Mouse (Mus musculus): Measurements from ENCODE around the gene Wfikkn1. TPM values are rescaled to one million over a fixed set of nuclear protein-coding genes. Genes with fewer than 3 reads are reported as not detected.

Wfikkn1 gene
- polyA plus RNA-seq, 1 experiment from 2014 or later, result 0.42 TPM

DNA sequence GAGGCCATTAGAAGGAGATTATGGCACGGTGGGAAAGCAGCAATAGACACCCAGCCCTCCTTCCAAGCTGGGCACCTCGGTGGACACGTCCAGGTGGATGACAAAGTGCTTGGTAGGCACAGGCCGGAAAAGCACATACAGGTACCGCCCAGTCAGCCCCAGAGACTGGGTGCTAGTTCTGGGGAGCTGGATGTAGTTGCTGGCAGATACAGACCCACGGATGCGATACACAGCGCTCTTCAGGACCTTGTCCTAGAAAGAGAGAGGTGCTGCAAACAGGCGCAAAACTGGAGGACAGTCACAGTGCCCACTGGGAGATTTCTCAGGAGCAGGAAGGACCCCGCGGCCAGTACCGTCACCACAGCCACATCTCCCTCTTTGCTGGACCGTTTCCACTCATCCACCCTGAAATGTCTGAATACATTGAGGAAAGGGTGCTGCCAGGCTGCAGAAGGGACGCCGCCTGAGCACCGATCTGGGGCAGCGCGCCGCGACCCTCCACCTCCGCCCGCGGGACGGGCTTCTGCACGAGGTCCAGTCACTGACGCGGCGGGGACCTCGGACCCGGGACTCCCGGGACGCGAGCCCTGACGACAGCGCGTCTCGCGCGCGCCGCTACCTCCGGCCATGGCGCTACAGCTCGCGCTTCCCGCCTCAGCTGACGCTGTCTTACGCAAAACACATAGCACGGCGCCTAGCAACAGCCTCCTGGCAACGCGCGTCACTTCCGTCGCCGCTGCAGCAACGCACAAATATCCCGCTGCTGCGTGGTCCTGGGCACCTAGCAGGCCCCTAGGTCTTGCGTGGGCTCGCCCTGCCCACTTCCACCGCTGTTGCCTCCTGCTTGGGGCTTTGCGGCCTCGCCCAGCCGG is 19.6 kb downstream of the Wfikkn1 start, which contains the start of gene Wdr90:
Gene Wdr90, minus strand, starts transcription at position 670 of the 872 bp plus-strand sequence.
- 4% methylated on average over 39 of the region's 65 CpGs for WGBS
- ATAC-seq (ENCODE audit: low read depth) (peak; percentile 97), DNase-seq (ENCODE audit: low spot score) (peak; percentile 97)
- Histone ChIP-seq H3K36me3 (ENCODE audit: control insufficient read depth, insufficient read depth, low read length) (no peaks in the 10 kb centered on the region), H3K27me3 (replicated peaks; ENCODE audit: control insufficient read depth, insufficient read depth, low read length) (no peaks in the 10 kb centered on the region), H3K4me2 (ENCODE audit: low read depth, low read length) (peak within 1 kb of the TSS; percentile 93), H3K27ac (replicated peaks; ENCODE audit: low read depth, low read length) (peak within 1 kb of the TSS; percentile 90), H3K4me1 (ENCODE audit: control insufficient read depth, insufficient read depth, low read length) (peaks cover 8% of the 10 kb centered on the region), H3K9me3 (ENCODE audit: control insufficient read depth, low read length) (no peaks in the 10 kb centered on the region), H3K9ac (ENCODE audit: low read depth, low read length) (peak within 1 kb of the TSS; percentile 89), H3K4me3 (ENCODE audit: low read depth, low read length) (peak within 1 kb of the TSS; percentile 70)

DNA sequence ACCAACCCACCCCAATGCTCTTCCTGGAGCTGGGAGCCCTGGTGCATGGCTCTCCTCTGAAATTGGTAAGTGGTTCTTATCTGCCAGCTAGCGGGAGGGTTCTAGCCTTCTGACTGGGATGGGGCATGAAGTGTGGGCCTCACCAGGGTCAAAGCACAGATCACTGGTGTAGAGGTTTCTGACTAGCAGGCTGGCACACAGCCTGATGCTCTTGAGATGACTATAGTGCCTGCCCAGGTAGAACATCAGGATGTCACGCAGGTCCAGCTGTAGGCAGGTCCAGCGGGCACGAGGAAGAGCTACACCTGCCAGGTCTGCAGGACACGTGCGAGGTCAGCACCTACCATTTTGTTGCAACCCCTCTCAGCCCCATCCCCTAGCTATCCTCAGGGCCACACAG is 20.4 kb downstream of the Wfikkn1 start:
- ATAC-seq (ENCODE audit: low read depth) (no peak), DNase-seq (ENCODE audit: low spot score) (no peak)
- H3K9me3 ChIP-seq (ENCODE audit: control insufficient read depth, low read length), result no peaks in the 10 kb centered on the region
- peaks cover 8% of the 10 kb centered on the region for H3K4me1 ChIP-seq (ENCODE audit: control insufficient read depth, insufficient read depth, low read length)
- H3K27ac ChIP-seq (replicated peaks; ENCODE audit: low read depth, low read length), result no peak overlapping the region
- no peaks in the 10 kb centered on the region for H3K27me3 ChIP-seq (replicated peaks; ENCODE audit: control insufficient read depth, insufficient read depth, low read length)
- peak overlapping the region; percentile 89 for H3K9ac ChIP-seq (ENCODE audit: low read depth, low read length)
- no peaks in the 10 kb centered on the region for H3K36me3 ChIP-seq (ENCODE audit: control insufficient read depth, insufficient read depth, low read length)
- H3K4me3 ChIP-seq (ENCODE audit: low read depth, low read length), result peak overlapping the region; percentile 70
- peak overlapping the region; percentile 93 for H3K4me2 ChIP-seq (ENCODE audit: low read depth, low read length)
- WGBS, result 93% methylated on average over 6 of the region's 6 CpGs

DNA sequence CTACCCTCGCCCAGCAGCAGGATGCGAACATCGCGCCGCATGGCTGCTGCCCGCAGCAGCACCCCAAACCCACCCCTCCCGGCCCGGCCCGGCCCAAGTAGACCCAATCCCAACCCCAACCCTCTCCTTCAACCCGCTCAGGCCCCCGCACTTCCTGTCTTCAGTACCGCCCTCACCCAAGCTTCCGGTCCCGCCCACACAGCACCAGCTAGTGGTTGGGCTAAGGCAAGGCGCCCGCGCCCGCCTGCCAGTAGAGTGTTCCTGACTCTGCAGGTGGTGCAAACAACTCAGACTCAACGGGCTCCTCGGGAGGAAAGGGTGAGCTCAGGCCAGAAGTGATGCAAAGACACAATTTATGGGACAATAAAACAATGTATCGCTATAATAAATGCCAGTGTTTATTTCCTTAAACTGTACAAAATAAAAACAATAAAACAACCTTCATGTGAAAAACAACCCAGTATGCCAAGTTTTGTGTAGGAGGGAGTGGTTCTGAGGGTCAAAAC is 36.2 kb downstream of the Wfikkn1 start, which contains the start of gene Rhot2:
Gene Rhot2, minus strand, starts transcription at position 456 of the 506 bp plus-strand sequence.
- ATAC-seq (ENCODE audit: low read depth), result peak; percentile 98
- H3K27ac ChIP-seq (replicated peaks; ENCODE audit: low read depth, low read length), result peak within 1 kb of the TSS; percentile 80
- no peaks in the 10 kb centered on the region for H3K9me3 ChIP-seq (ENCODE audit: control insufficient read depth, low read length)
- H3K9ac ChIP-seq (ENCODE audit: low read depth, low read length), result peak within 1 kb of the TSS; percentile 88
- H3K4me3 ChIP-seq (ENCODE audit: low read depth, low read length), result peak within 1 kb of the TSS; percentile 89
- peak; percentile 98 for DNase-seq (ENCODE audit: low spot score)
- peak within 1 kb of the TSS; percentile 88 for H3K4me2 ChIP-seq (ENCODE audit: low read depth, low read length)
- no peaks in the 10 kb centered on the region for H3K27me3 ChIP-seq (replicated peaks; ENCODE audit: control insufficient read depth, insufficient read depth, low read length)
- peaks cover 10% of the 10 kb centered on the region; the same call in 1 of the 2 replicates for H3K4me1 ChIP-seq (ENCODE audit: control insufficient read depth, insufficient read depth, low read length)
- peaks cover 48% of the 10 kb centered on the region for H3K36me3 ChIP-seq (ENCODE audit: control insufficient read depth, insufficient read depth, low read length)
- WGBS, result under 1% methylated on average over 17 of the region's 21 CpGs

DNA sequence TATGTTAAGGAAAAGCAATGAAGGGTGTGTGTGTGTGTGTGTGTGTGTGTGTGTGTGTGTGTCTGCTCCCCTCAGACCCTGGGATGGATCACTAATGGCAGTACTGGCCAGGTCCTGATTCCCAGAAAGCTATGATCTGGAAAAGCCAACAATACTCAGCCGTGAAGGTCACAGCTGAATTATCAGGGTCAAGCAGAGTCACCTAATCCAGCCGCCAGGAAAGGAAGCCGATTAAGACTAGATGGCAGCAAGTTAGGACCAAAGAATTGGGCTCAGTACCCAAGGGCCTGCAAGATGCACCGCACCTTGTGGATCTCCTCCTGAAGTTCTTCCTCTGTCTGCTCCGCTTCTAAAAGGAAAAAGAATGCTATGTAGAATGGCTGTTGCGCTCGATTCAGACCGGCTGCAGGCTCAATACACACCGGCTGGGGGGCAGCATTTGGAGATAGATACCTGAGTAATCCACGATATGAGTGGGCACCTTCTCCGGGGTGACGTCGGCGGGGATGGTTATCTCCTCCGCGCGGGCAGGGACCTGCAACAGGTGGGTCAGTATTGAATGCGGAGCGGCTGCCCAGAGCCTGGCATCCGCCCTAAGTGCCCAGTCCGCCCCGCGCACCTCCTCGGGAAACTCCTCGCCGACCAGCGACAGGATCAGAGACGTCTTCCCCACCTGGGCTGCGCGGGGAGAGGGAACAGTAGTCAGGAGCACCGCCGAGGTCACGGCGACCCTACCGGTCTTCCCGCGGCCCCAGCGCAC is 36.8 kb downstream of the Wfikkn1 start:
- ATAC-seq (ENCODE audit: low read depth) (no peak; the same call in 1 of the 2 replicates), DNase-seq (ENCODE audit: low spot score) (no peak)
- H3K4me1 ChIP-seq (ENCODE audit: control insufficient read depth, insufficient read depth, low read length), result peaks cover 10% of the 10 kb centered on the region; the same call in 1 of the 2 replicates
- peak overlapping the region; percentile 80 for H3K27ac ChIP-seq (replicated peaks; ENCODE audit: low read depth, low read length)
- H3K27me3 ChIP-seq (replicated peaks; ENCODE audit: control insufficient read depth, insufficient read depth, low read length), result no peaks in the 10 kb centered on the region
- peaks cover 51% of the 10 kb centered on the region for H3K36me3 ChIP-seq (ENCODE audit: control insufficient read depth, insufficient read depth, low read length)
- H3K9ac ChIP-seq (ENCODE audit: low read depth, low read length), result peak overlapping the region; percentile 88
- peak overlapping the region; percentile 88 for H3K4me2 ChIP-seq (ENCODE audit: low read depth, low read length)
- 4% methylated on average over 23 of the region's 38 CpGs for WGBS
- peak overlapping the region; percentile 89 for H3K4me3 ChIP-seq (ENCODE audit: low read depth, low read length)
- H3K9me3 ChIP-seq (ENCODE audit: control insufficient read depth, low read length), result no peaks in the 10 kb centered on the region

DNA sequence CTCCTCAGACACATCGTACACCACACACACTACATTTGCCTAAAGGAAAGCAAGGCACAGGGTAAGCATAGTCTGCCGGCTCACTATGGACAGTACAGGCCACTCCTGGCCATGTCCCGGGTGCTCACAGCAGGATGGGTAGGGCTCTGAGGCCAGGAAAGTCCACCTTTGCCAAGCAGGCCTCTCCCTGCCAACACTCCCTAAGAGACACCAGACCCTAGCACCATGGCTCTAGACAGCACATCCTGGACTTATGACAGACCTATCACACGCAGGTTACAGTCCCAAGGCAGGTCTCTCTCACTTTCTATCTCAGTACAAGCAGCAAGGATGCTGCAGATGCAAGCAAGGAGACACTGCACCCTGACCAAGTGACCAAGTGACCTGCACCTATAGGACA is 37.5 kb downstream of the Wfikkn1 start:
- Histone ChIP-seq H3K9me3 (ENCODE audit: control insufficient read depth, low read length) (no peaks in the 10 kb centered on the region), H3K4me3 (ENCODE audit: low read depth, low read length) (peak overlapping the region; percentile 89), H3K9ac (ENCODE audit: low read depth, low read length) (peak overlapping the region; percentile 88), H3K36me3 (ENCODE audit: control insufficient read depth, insufficient read depth, low read length) (peaks cover 48% of the 10 kb centered on the region), H3K27ac (replicated peaks; ENCODE audit: low read depth, low read length) (no peak overlapping the region), H3K4me1 (ENCODE audit: control insufficient read depth, insufficient read depth, low read length) (peaks cover 10% of the 10 kb centered on the region; the same call in 1 of the 2 replicates), H3K4me2 (ENCODE audit: low read depth, low read length) (peak overlapping the region; percentile 88), H3K27me3 (replicated peaks; ENCODE audit: control insufficient read depth, insufficient read depth, low read length) (no peaks in the 10 kb centered on the region)
- no peak for ATAC-seq (ENCODE audit: low read depth)
- DNase-seq (ENCODE audit: low spot score), result no peak
- WGBS, result 89% methylated on average over 4 of the region's 4 CpGs

DNA sequence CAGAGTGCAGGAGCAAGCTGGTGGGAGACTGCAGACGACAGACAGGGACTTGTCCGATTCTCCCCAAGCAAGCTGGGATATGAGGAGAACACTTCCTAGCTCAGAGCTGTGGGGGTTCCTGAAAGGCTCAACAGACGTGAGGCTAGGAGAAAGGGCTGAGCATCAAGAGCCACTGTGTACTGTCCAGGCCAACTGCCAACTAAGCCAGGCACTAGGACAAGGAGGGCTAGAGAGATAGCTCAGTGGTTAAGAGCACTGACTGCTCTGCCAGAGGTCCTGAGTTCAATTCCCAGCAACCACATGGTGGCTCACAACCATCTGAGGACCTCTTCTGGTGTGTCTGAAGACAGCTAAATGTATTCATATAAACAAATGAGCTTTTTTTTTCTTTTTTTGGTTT is 38.1 kb downstream of the Wfikkn1 start:
- no peak overlapping the region for H3K9ac ChIP-seq (ENCODE audit: low read depth, low read length)
- peaks cover 10% of the 10 kb centered on the region; the same call in 1 of the 2 replicates for H3K4me1 ChIP-seq (ENCODE audit: control insufficient read depth, insufficient read depth, low read length)
- no peak overlapping the region for H3K4me3 ChIP-seq (ENCODE audit: low read depth, low read length)
- no peak for DNase-seq (ENCODE audit: low spot score)
- H3K36me3 ChIP-seq (ENCODE audit: control insufficient read depth, insufficient read depth, low read length), result peaks cover 42% of the 10 kb centered on the region
- H3K27ac ChIP-seq (replicated peaks; ENCODE audit: low read depth, low read length), result no peak overlapping the region
- no peaks in the 10 kb centered on the region for H3K27me3 ChIP-seq (replicated peaks; ENCODE audit: control insufficient read depth, insufficient read depth, low read length)
- no peaks in the 10 kb centered on the region for H3K9me3 ChIP-seq (ENCODE audit: control insufficient read depth, low read length)
- WGBS, result 82% methylated on average over 3 of the region's 3 CpGs
- no peak overlapping the region for H3K4me2 ChIP-seq (ENCODE audit: low read depth, low read length)
- ATAC-seq (ENCODE audit: low read depth), result no peak

DNA sequence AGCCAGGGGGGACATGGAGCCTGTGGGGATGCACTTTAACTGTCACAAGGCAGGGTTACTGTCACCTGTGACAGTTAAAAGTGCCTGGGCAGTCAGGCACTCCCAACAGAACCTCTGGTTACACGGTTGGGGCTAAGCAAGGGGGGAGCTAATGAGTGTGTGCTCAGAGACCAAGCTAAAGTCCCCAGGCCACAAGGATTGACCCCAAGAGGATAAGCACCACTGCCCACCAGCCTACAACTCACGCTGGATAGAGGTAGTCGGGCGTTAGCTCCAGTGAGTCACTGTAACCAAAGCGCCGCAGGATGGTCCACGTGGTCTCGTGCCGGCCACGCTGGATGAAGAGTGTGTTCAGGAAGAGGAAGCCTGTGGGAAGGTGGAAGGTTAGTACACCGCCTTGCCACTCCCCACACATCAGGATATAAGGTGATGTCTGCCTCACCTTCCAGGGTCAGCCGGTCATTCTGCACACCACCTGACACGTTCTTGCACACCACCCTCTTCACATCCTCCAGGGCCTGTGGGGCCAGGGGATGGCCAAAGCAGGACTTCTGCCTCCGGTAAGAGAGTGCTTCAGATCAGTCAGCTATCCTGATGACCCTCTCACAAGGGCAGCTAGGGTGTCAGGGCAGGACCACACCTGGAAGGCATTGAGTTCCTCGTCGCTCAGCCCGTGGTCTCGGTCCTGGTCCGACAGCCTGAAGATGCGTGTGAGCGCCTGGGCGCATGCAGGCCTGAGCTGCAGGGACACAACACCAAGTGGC is 39.4 kb downstream of the Wfikkn1 start, which contains the start of gene Gm20683:
Gene Gm20683, minus strand, starts transcription at position 647 of the 764 bp plus-strand sequence.
- ATAC-seq (ENCODE audit: low read depth) (no peak), DNase-seq (ENCODE audit: low spot score) (no peak)
- peaks cover 13% of the 10 kb centered on the region; the same call in 1 of the 2 replicates for H3K4me1 ChIP-seq (ENCODE audit: control insufficient read depth, insufficient read depth, low read length)
- H3K27me3 ChIP-seq (replicated peaks; ENCODE audit: control insufficient read depth, insufficient read depth, low read length), result no peaks in the 10 kb centered on the region
- H3K36me3 ChIP-seq (ENCODE audit: control insufficient read depth, insufficient read depth, low read length), result peaks cover 38% of the 10 kb centered on the region
- H3K27ac ChIP-seq (replicated peaks; ENCODE audit: low read depth, low read length), result no peak within 1 kb of the TSS
- H3K9me3 ChIP-seq (ENCODE audit: control insufficient read depth, low read length), result no peaks in the 10 kb centered on the region
- 92% methylated on average over 21 of the region's 22 CpGs for WGBS
- no peak within 1 kb of the TSS for H3K9ac ChIP-seq (ENCODE audit: low read depth, low read length)
- H3K4me3 ChIP-seq (ENCODE audit: low read depth, low read length), result no peak within 1 kb of the TSS
- no peak within 1 kb of the TSS for H3K4me2 ChIP-seq (ENCODE audit: low read depth, low read length)

DNA sequence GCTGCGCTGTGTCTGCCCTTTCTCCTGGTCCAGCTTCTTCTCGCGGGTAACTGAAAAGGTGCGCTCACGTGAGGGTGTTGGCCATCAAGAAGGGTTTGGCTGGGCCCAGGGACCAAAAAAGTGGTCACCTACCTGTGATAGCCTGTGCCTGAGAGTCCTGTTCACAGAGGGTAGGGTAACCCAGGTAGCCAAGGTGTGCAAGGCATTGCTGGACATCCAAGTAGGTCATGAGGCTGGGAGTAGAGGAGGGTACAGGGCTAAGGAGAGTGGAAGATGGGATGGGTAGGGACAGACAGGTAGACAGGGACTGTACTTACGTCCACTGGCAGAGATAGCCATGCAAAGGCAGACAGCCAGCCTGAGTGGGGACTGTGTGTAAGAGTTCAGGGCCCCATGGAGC is 40.1 kb downstream of the Wfikkn1 start:
- Histone ChIP-seq H3K4me2 (ENCODE audit: low read depth, low read length) (no peak overlapping the region), H3K27ac (replicated peaks; ENCODE audit: low read depth, low read length) (no peak overlapping the region), H3K9me3 (ENCODE audit: control insufficient read depth, low read length) (no peaks in the 10 kb centered on the region), H3K4me3 (ENCODE audit: low read depth, low read length) (no peak overlapping the region), H3K36me3 (ENCODE audit: control insufficient read depth, insufficient read depth, low read length) (peaks cover 38% of the 10 kb centered on the region), H3K9ac (ENCODE audit: low read depth, low read length) (no peak overlapping the region), H3K4me1 (ENCODE audit: control insufficient read depth, insufficient read depth, low read length) (peaks cover 14% of the 10 kb centered on the region; the same call in 1 of the 2 replicates), H3K27me3 (replicated peaks; ENCODE audit: control insufficient read depth, insufficient read depth, low read length) (no peaks in the 10 kb centered on the region)
- ATAC-seq (ENCODE audit: low read depth) (no peak), DNase-seq (ENCODE audit: low spot score) (no peak)
- 93% methylated on average over 6 of the region's 6 CpGs for WGBS

All from embryonic facial prominence, embryonic 14.5 days (tissue).